In the genomic region with DNA sequence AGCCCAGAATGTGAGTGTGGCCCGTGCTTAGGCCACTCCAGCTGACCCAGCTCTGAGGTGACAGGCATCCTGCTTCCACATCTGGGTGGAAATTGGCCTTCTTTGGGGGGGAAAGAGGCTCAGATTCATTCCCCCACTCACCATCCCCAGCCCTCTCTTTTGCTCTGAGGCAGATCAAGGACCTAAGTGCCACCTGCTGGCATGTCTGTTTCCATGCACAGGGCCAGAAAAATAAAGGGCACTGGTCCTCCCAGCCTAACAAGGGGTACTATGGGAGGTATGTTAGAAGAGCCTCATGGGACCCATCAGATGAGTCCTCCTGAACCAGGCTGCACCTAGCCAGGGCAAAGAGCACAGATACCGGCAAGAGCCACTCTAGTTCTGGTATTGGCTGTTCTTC, we compare ENCODE assay signal across 19 mouse cellular contexts. TPM values are rescaled to one million over a fixed set of nuclear protein-coding genes. Genes with fewer than 3 reads are reported as not detected.
DNase-seq lines count a peak whose midpoint lies in the region; ATAC-seq and TF ChIP-seq lines count a peak whose summit lies in the region.
"Had no signal": no experiment of that assay in that cellular context is flagged by ENCODE, and none has a peak within 500 bp of the region (broad histone marks: within the 10 kb centered on the region; RNA-seq: fewer than 3 reads in every experiment).

No protein-coding gene starts in this region.

- H3K36me3 ChIP-seq in kidney, postnatal 0 days (ENCODE audit: insufficient read depth, low read length), result no peaks in the 10 kb centered on the region
- no peaks in the 10 kb centered on the region for H3K36me3 ChIP-seq in midbrain, embryonic 11.5 days (ENCODE audit: control insufficient read depth, insufficient read depth, low read length)
- no peaks in the 10 kb centered on the region; the same call in 1 of the 2 replicates for H3K36me3 ChIP-seq in midbrain, embryonic 13.5 days
- no peaks in the 10 kb centered on the region for H3K36me3 ChIP-seq in MEL (ENCODE audit: control insufficient read depth in 1 of 2, insufficient read depth in 2 of 2, low read length in 2 of 2)
- no peaks in the 10 kb centered on the region for H3K36me3 ChIP-seq in intestine, postnatal 0 days (ENCODE audit: control insufficient read depth, insufficient read depth)
- H3K36me3 ChIP-seq: forebrain, embryonic 10.5 days; neural tube, embryonic 13.5 days had no signal

- TF ChIP-seq RAD21 in MEL (IDR thresholded peaks at IDR 0.05; ENCODE audit: low read depth, low read length), result peak; percentile 21

- H3K4me2 ChIP-seq in kidney, postnatal 0 days (ENCODE audit: low read length), result no peak overlapping the region
- no peak overlapping the region for H3K4me2 ChIP-seq in midbrain, embryonic 11.5 days
- H3K4me2 ChIP-seq in midbrain, embryonic 13.5 days (replicated peaks), result no peak overlapping the region
- H3K4me2 ChIP-seq in intestine, postnatal 0 days (replicated peaks; ENCODE audit: low read depth), result no peak overlapping the region
- H3K4me2 ChIP-seq: heart, embryonic 11.5 days; hindbrain, embryonic 14.5 days; neural tube, embryonic 13.5 days had no signal

- no peak for TF ChIP-seq POLR2A in MEL (IDR thresholded peaks at IDR 0.05; ENCODE audit: control insufficient read depth in 1 of 2, insufficient read depth in 1 of 2, low read depth in 1 of 2, low read length in 2 of 2, poor library complexity in 1 of 2)

- H3K27ac ChIP-seq in kidney, postnatal 0 days, result no peak overlapping the region
- H3K27ac ChIP-seq in midbrain, embryonic 11.5 days (ENCODE audit: low read depth, low read length), result no peak overlapping the region
- no peak overlapping the region for H3K27ac ChIP-seq in midbrain, embryonic 13.5 days
- no peak overlapping the region for H3K27ac ChIP-seq in MEL (ENCODE audit: control insufficient read depth, low read depth, low read length)
- no peak overlapping the region for H3K27ac ChIP-seq in intestine, postnatal 0 days (ENCODE audit: low read depth, low read length)
- H3K27ac ChIP-seq: forebrain, embryonic 10.5 days; gastrocnemius, adult 2 months; hindbrain, embryonic 14.5 days; neural tube, embryonic 13.5 days had no signal

- no peak for DNase-seq in kidney, postnatal 0 days (ENCODE audit: low spot score)
- DNase-seq in kidney, postnatal 10 days, result no peak
- peak; percentile 45 for DNase-seq in midbrain, embryonic 11.5 days (ENCODE audit: low spot score, missing footprints)
- DNase-seq in MEL (ENCODE audit: low read depth, low spot score), result no peak
- DNase-seq in adrenal gland, adult 8-10 months, result no peak
- DNase-seq: adrenal gland, postnatal 14 days; cerebellum, adult 18-20 months; cerebellum, postnatal 36 days; gastrocnemius, adult 2 months; heart, postnatal 14 days; right cerebral cortex, adult 18-20 months had no signal

- H3K4me1 ChIP-seq in kidney, postnatal 0 days (replicated peaks; ENCODE audit: insufficient read depth, low read length), result peaks cover 3% of the 10 kb centered on the region
- no peaks in the 10 kb centered on the region for H3K4me1 ChIP-seq in midbrain, embryonic 11.5 days (ENCODE audit: control insufficient read depth, insufficient read depth, low read length)
- no peaks in the 10 kb centered on the region for H3K4me1 ChIP-seq in midbrain, embryonic 13.5 days (replicated peaks)
- H3K4me1 ChIP-seq in MEL (ENCODE audit: control insufficient read depth in 1 of 2, insufficient read depth in 2 of 2, low read length in 2 of 2), result no peaks in the 10 kb centered on the region
- no peaks in the 10 kb centered on the region; the same call in 1 of the 2 replicates for H3K4me1 ChIP-seq in intestine, postnatal 0 days (replicated peaks; ENCODE audit: control insufficient read depth, insufficient read depth, low read length)
- H3K4me1 ChIP-seq: forebrain, embryonic 10.5 days had no signal

- no peak for TF ChIP-seq EP300 in MEL (IDR thresholded peaks at IDR 0.05; ENCODE audit: low read depth in 1 of 2, low read length in 2 of 2)

- WGBS in kidney, postnatal 0 days, result 79% methylated on average over 2 of the region's 2 CpGs
- WGBS in midbrain, embryonic 11.5 days, result 78% methylated on average over 2 of the region's 2 CpGs
- WGBS in midbrain, embryonic 13.5 days, result 80% methylated on average over 2 of the region's 2 CpGs
- 77% methylated on average over 2 of the region's 2 CpGs for WGBS in intestine, postnatal 0 days

- H3K27me3 ChIP-seq in kidney, postnatal 0 days (ENCODE audit: insufficient read depth, low read length), result no peaks in the 10 kb centered on the region
- no peaks in the 10 kb centered on the region for H3K27me3 ChIP-seq in midbrain, embryonic 11.5 days (ENCODE audit: control insufficient read depth, insufficient read depth, low read length)
- no peaks in the 10 kb centered on the region for H3K27me3 ChIP-seq in midbrain, embryonic 13.5 days
- peaks cover 15 to 22% of the 10 kb centered on the region in 2 experiments for H3K27me3 ChIP-seq in MEL (ENCODE audit: control insufficient read depth in 1 of 2, insufficient read depth in 2 of 2, low read length in 2 of 2)
- no peaks in the 10 kb centered on the region for H3K27me3 ChIP-seq in intestine, postnatal 0 days (replicated peaks; ENCODE audit: control insufficient read depth, insufficient read depth, low read length)
- H3K27me3 ChIP-seq: neural tube, embryonic 13.5 days; Patski had no signal

- TF ChIP-seq CTCF in kidney, postnatal 0 days (IDR thresholded peaks at IDR 0.05; ENCODE audit: low read depth), result peak; percentile 56; the same call in 1 of the 2 replicates
- peak in 2 of 3 experiments; percentile 31 to 37; a peak in 3 of 6 replicates for TF ChIP-seq CTCF in MEL (IDR thresholded peaks at IDR 0.05 in 2 of 3, conservative IDR thresholded peaks at IDR 0.05 in 1 of 3; ENCODE audit: control insufficient read depth in 1 of 3, insufficient read depth in 1 of 3, low read depth in 2 of 3, low read length in 3 of 3, poor library complexity in 1 of 3, severe bottlenecking in 1 of 3)
- TF ChIP-seq CTCF in intestine, postnatal 0 days (IDR thresholded peaks at IDR 0.05; ENCODE audit: low read depth), result peak; percentile 48; the same call in 1 of the 2 replicates

- H3K4me3 ChIP-seq in kidney, postnatal 0 days (replicated peaks; ENCODE audit: low read depth, low read length), result no peak overlapping the region
- no peak overlapping the region for H3K4me3 ChIP-seq in midbrain, embryonic 11.5 days (ENCODE audit: low read depth, low read length)
- H3K4me3 ChIP-seq in midbrain, embryonic 13.5 days (replicated peaks), result no peak overlapping the region
- no peak overlapping the region for H3K4me3 ChIP-seq in MEL (ENCODE audit: control insufficient read depth in 1 of 2, insufficient read depth in 1 of 2, low read depth in 2 of 2, low read length in 2 of 2)
- H3K4me3 ChIP-seq in intestine, postnatal 0 days (ENCODE audit: low read depth, low read length), result no peak overlapping the region
- H3K4me3 ChIP-seq: forebrain, embryonic 10.5 days; gastrocnemius, adult 2 months; neural tube, embryonic 13.5 days had no signal

- no peak for ATAC-seq in kidney, postnatal 0 days (replicated peaks; ENCODE audit: low FRiP score, low read depth)
- ATAC-seq in midbrain, embryonic 11.5 days (ENCODE audit: low FRiP score), result no peak
- ATAC-seq in midbrain, embryonic 13.5 days, result no peak
- ATAC-seq in intestine, postnatal 0 days, result no peak
- no peak for ATAC-seq in monocyte, adult 5-6 weeks (replicated peaks; ENCODE audit: insufficient number of reproducible peaks, low FRiP score, low TSS enrichment, poor library complexity, severe bottlenecking)
- ATAC-seq: Patski had no signal

- H3K9ac ChIP-seq in kidney, postnatal 0 days (ENCODE audit: low read depth, low read length), result no peak overlapping the region
- H3K9ac ChIP-seq in midbrain, embryonic 11.5 days (ENCODE audit: low read length), result no peak overlapping the region
- no peak overlapping the region for H3K9ac ChIP-seq in midbrain, embryonic 13.5 days (replicated peaks)
- no peak overlapping the region for H3K9ac ChIP-seq in MEL (ENCODE audit: control insufficient read depth, low read depth, low read length, poor library complexity, severe bottlenecking)
- H3K9ac ChIP-seq in intestine, postnatal 0 days (ENCODE audit: low read depth, low read length), result no peak overlapping the region
- H3K9ac ChIP-seq: hindbrain, embryonic 14.5 days; neural tube, embryonic 13.5 days had no signal

- no peaks in the 10 kb centered on the region for H3K9me3 ChIP-seq in kidney, postnatal 0 days (replicated peaks; ENCODE audit: low read length)
- no peaks in the 10 kb centered on the region for H3K9me3 ChIP-seq in midbrain, embryonic 11.5 days (ENCODE audit: control insufficient read depth, low read length)
- no peaks in the 10 kb centered on the region for H3K9me3 ChIP-seq in midbrain, embryonic 13.5 days
- no peaks in the 10 kb centered on the region for H3K9me3 ChIP-seq in MEL (replicated peaks; ENCODE audit: insufficient read depth, low read length)
- no peaks in the 10 kb centered on the region for H3K9me3 ChIP-seq in intestine, postnatal 0 days (ENCODE audit: control insufficient read depth)
- H3K9me3 ChIP-seq: neural tube, embryonic 13.5 days had no signal

- H3K79me2 ChIP-seq in MEL (ENCODE audit: control insufficient read depth, insufficient read depth, low read length, poor library complexity), result no peaks in the 10 kb centered on the region

RNA-seq across cellular contexts. Expression of a gene that starts 11.7 kb away (rescaled TPM):
- 67.3 and 74.5 TPM in 2 replicates for polyA plus RNA-seq in kidney, postnatal 0 days (2015; fragmentation: Nextera tagmentation; extraction: Ambion mirVana)
- polyA plus RNA-seq in midbrain, embryonic 11.5 days (2014; fragmentation: Nextera tagmentation; extraction: Ambion mirVana), result 32.5 and 35.4 TPM in 2 replicates
- 57.7 and 59.7 TPM in 2 replicates for polyA plus RNA-seq in midbrain, embryonic 13.5 days (2015; fragmentation: Nextera tagmentation; extraction: Ambion mirVana)
- 41.3 and 50.5 TPM in 2 replicates for total RNA-seq in MEL (2012; rRNA removed)
- 100 to 1,000 TPM; 101 to 170 TPM for polyA plus RNA-seq in MEL (2012; ENCODE audit: insufficient read depth in 1 of 2, insufficient read length in 2 of 2, low read depth in 1 of 2, low replicate concordance in 2 of 2, missing spikeins in 1 of 2)
- polyA plus RNA-seq in intestine, postnatal 0 days (2015; fragmentation: Nextera tagmentation; extraction: Ambion mirVana), result 46.1 and 47.6 TPM in 2 replicates
- total RNA-seq in adrenal gland, adult 8-10 months (2022), result 10 to 100 TPM; 55.5 to 66.8 (median 59.6) TPM
- total RNA-seq in monocyte, adult 5-6 weeks (2017), result 10.4 to 21.4 TPM (median 10.8 TPM) in 3 replicates

RNA-seq across cellular contexts. Expression of a gene that starts 32.4 kb away (rescaled TPM):
- polyA plus RNA-seq in kidney, postnatal 0 days (2015; fragmentation: Nextera tagmentation; extraction: Ambion mirVana), result 17.3 and 17.5 TPM in 2 replicates
- 22.0 and 22.3 TPM in 2 replicates for polyA plus RNA-seq in midbrain, embryonic 11.5 days (2014; fragmentation: Nextera tagmentation; extraction: Ambion mirVana)
- polyA plus RNA-seq in midbrain, embryonic 13.5 days (2015; fragmentation: Nextera tagmentation; extraction: Ambion mirVana), result 23.3 and 29.2 TPM in 2 replicates
- total RNA-seq in MEL (2012; rRNA removed), result 10.6 and 12.8 TPM in 2 replicates
- polyA plus RNA-seq in MEL (2012; ENCODE audit: insufficient read depth in 1 of 2, insufficient read length in 2 of 2, low read depth in 1 of 2, low replicate concordance in 2 of 2, missing spikeins in 1 of 2), result 10 to 100 TPM in 1 of 2 experiments, not detected in 1; 45.0 TPM
- polyA plus RNA-seq in intestine, postnatal 0 days (2015; fragmentation: Nextera tagmentation; extraction: Ambion mirVana), result 5.5 and 6.5 TPM in 2 replicates
- total RNA-seq in adrenal gland, adult 8-10 months (2022), result 10 to 100 TPM in 3 of 4 experiments, 1 to 10 TPM in 1; 9.9 to 22.6 (median 17.7) TPM
- 3.8 to 7.1 TPM (median 4.3 TPM) in 3 replicates for total RNA-seq in monocyte, adult 5-6 weeks (2017)

RNA-seq across cellular contexts. Expression of a gene that starts 41.7 kb away (rescaled TPM):
- polyA plus RNA-seq in kidney, postnatal 0 days (2015; fragmentation: Nextera tagmentation; extraction: Ambion mirVana), result 20.6 and 23.0 TPM in 2 replicates
- 35.0 and 40.5 TPM in 2 replicates for polyA plus RNA-seq in midbrain, embryonic 11.5 days (2014; fragmentation: Nextera tagmentation; extraction: Ambion mirVana)
- polyA plus RNA-seq in midbrain, embryonic 13.5 days (2015; fragmentation: Nextera tagmentation; extraction: Ambion mirVana), result 111 and 113 TPM in 2 replicates
- 0.04 TPM in 1 of 2 replicates, not detected in the other for total RNA-seq in MEL (2012; rRNA removed)
- polyA plus RNA-seq in MEL (2012; ENCODE audit: insufficient read depth in 1 of 2, insufficient read length in 2 of 2, low read depth in 1 of 2, low replicate concordance in 2 of 2, missing spikeins in 1 of 2), result under 1 TPM in 1 of 2 experiments, not detected in 1; 0.81 TPM
- polyA plus RNA-seq in intestine, postnatal 0 days (2015; fragmentation: Nextera tagmentation; extraction: Ambion mirVana), result 25.3 and 25.5 TPM in 2 replicates
- 10 to 100 TPM; 75.9 to 93.2 (median 85.2) TPM for total RNA-seq in adrenal gland, adult 8-10 months (2022)
- 5.0 TPM in 1 of 3 replicates, not detected in the others for total RNA-seq in monocyte, adult 5-6 weeks (2017)

RNA-seq across cellular contexts. Expression of a gene that starts 51.5 kb away (rescaled TPM):
- 466 and 517 TPM in 2 replicates for polyA plus RNA-seq in kidney, postnatal 0 days (2015; fragmentation: Nextera tagmentation; extraction: Ambion mirVana)
- 340 and 376 TPM in 2 replicates for polyA plus RNA-seq in midbrain, embryonic 11.5 days (2014; fragmentation: Nextera tagmentation; extraction: Ambion mirVana)
- polyA plus RNA-seq in midbrain, embryonic 13.5 days (2015; fragmentation: Nextera tagmentation; extraction: Ambion mirVana), result 270 and 306 TPM in 2 replicates
- 296 and 321 TPM in 2 replicates for total RNA-seq in MEL (2012; rRNA removed)
- 100 to 1,000 TPM; 220 to 478 TPM for polyA plus RNA-seq in MEL (2012; ENCODE audit: insufficient read depth in 1 of 2, insufficient read length in 2 of 2, low read depth in 1 of 2, low replicate concordance in 2 of 2, missing spikeins in 1 of 2)
- polyA plus RNA-seq in intestine, postnatal 0 days (2015; fragmentation: Nextera tagmentation; extraction: Ambion mirVana), result 458 and 495 TPM in 2 replicates
- total RNA-seq in adrenal gland, adult 8-10 months (2022), result 100 to 1,000 TPM; 210 to 235 (median 214) TPM
- total RNA-seq in monocyte, adult 5-6 weeks (2017), result 129 to 177 TPM (median 134 TPM) in 3 replicates

RNA-seq across cellular contexts. Expression of a gene that starts 57.1 kb away (rescaled TPM):
- 204 and 226 TPM in 2 replicates for polyA plus RNA-seq in kidney, postnatal 0 days (2015; fragmentation: Nextera tagmentation; extraction: Ambion mirVana)
- polyA plus RNA-seq in midbrain, embryonic 11.5 days (2014; fragmentation: Nextera tagmentation; extraction: Ambion mirVana), result 28.1 and 30.3 TPM in 2 replicates
- 14.1 and 16.6 TPM in 2 replicates for polyA plus RNA-seq in midbrain, embryonic 13.5 days (2015; fragmentation: Nextera tagmentation; extraction: Ambion mirVana)
- total RNA-seq in MEL (2012; rRNA removed), result 1.3 and 1.5 TPM in 2 replicates
- polyA plus RNA-seq in MEL (2012; ENCODE audit: insufficient read depth in 1 of 2, insufficient read length in 2 of 2, low read depth in 1 of 2, low replicate concordance in 2 of 2, missing spikeins in 1 of 2), result 1 to 10 TPM in 1 of 2 experiments, not detected in 1; 2.0 TPM
- polyA plus RNA-seq in intestine, postnatal 0 days (2015; fragmentation: Nextera tagmentation; extraction: Ambion mirVana), result 63.2 and 63.7 TPM in 2 replicates
- 10 to 100 TPM; 48.7 to 62.4 (median 51.8) TPM for total RNA-seq in adrenal gland, adult 8-10 months (2022)
- total RNA-seq in monocyte, adult 5-6 weeks (2017), result 15.1 to 25.3 TPM (median 22.0 TPM) in 3 replicates

Comparison
In these comparisons a context has a peak if more than half of its experiments do, and no peak if none do; other contexts are left out.
1. RNA of a gene that starts 41.7 kb away (polyA plus RNA-seq): 111 to 113 TPM in midbrain, embryonic 13.5 days, 35.0 to 40.5 TPM in midbrain, embryonic 11.5 days, 25.3 to 25.5 TPM in intestine, postnatal 0 days and 20.6 to 23.0 TPM in kidney, postnatal 0 days; 0.81 TPM in MEL; every median in the first group is over 10 times any median in the second.
2. Peak in every context shown above with its lines, with median percentiles within 50 percentile points of each other: CTCF ChIP-seq.